Mouse (Mus musculus) intestine, embryonic 14.5 days (tissue): ENCODE results near the gene BC030499. TPM values are rescaled to one million over a fixed set of nuclear protein-coding genes. Genes with fewer than 3 reads are reported as not detected.

Experiments
- ATAC-seq: fragments of 200-750 bp; cut with Nextera tagmentation; replicated peaks from 2 replicates; pipeline ENCODE4 v1.8.0; 2017; ENCODE audit warnings: low read depth, moderate number of reproducible peaks, moderate TSS enrichment, moderate library complexity; ENCODE audit not compliant: low FRiP score, low TSS enrichment
- DNase-seq: peaks from one replicate; pipeline ENCODE4 v3.0.0-alpha.2; 2018; ENCODE audit warnings: low spot score
- H3K27ac ChIP-seq: fragments of 300-500 bp; sonication (generic); 2 replicates; pipeline ENCODE4 v1.5.1; 2014; ENCODE audit warnings: low read depth, mild to moderate bottlenecking, control low read depth
- H3K27me3 ChIP-seq: fragments of 300-500 bp; sonication (generic); replicated peaks from 2 replicates; pipeline ENCODE4 v1.6.1; 2014; ENCODE audit warnings: low read length, control low read depth; ENCODE audit not compliant: control insufficient read depth, insufficient read depth
- H3K36me3 ChIP-seq: fragments of 300-500 bp; sonication (generic); 2 replicates; pipeline ENCODE4 v1.6.1; 2014; ENCODE audit warnings: low read length, control low read depth; ENCODE audit not compliant: control insufficient read depth, insufficient read depth
- H3K4me1 ChIP-seq: fragments of 300-500 bp; sonication (generic); replicated peaks from 2 replicates; pipeline ENCODE4 v1.6.1; 2014; ENCODE audit warnings: low read length, control low read depth, mixed read lengths; ENCODE audit not compliant: control insufficient read depth, insufficient read depth
- H3K4me2 ChIP-seq: fragments of 300-500 bp; sonication (generic); 2 replicates; pipeline ENCODE4 v1.6.1; 2014; ENCODE audit warnings: low read length
- H3K4me3 ChIP-seq: fragments of 300-500 bp; sonication (generic); 2 replicates; pipeline ENCODE4 v1.5.1; 2014; ENCODE audit warnings: low read depth, low read length, control low read depth, mixed read lengths
- H3K9ac ChIP-seq: fragments of 300-500 bp; sonication (generic); 2 replicates; pipeline ENCODE4 v1.6.1; 2014; ENCODE audit warnings: mild to moderate bottlenecking, low read length
- H3K9me3 ChIP-seq: fragments of 300-500 bp; sonication (generic); 2 replicates; pipeline ENCODE4 v1.6.1; 2016; ENCODE audit warnings: low read length, control low read depth; ENCODE audit not compliant: control insufficient read depth
- WGBS: fragments of 180-500 bp; shearing (Covaris S2); extraction: QIAGEN DNeasy Blood & Tissue Kit; methylation state at CpG from one replicate; pipeline ENCODE4 v1.1.7; 2014; 5-methylcytosine and 5-hydroxymethylcytosine counted together
- polyA plus RNA-seq: library from polyadenylated mRNA; unstranded; fragments of >200 nt; fragmentation: Nextera tagmentation; extraction: Ambion mirVana; gene quantifications from 2 replicates; pipeline ENCODE4 v1.2.1, GENCODE M21; 2014

BC030499 gene
- polyA plus RNA-seq, 1 experiment from 2014 or later = 0.24 TPM

DNA sequence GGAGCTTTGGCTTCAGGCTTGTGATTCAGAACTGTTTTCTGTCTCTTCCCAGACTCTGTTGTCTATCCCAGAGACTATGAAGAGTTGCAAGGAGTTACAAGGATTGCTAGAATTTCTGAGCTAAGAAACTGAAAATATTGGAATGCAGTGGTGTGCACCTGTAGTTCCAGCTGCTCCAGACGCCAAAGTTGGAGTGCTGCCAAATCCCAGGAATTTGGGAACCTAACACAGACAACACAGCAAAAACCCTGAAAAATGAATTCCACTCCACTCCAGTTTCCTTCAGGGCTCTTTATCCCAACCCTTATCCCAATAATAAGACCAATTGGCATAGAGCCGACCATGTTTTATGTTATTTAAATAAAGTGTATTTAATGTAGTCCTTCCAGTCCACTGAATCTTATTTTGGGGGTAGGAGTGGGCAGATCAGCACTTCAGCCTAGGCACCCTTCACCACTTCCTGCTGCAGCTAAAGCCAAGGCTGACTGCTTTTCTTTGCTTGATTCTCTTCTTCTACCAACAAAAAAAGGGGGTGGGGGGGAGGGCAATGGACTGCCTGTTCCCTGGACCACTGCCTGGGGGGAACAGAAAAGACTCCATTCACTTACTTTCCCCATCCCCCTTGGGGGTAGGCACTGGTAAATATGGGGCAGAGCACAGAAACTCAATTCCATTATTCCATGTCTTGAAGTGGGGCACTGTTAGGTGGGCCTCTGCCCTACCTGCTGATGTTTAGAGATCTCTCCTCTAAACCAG lies 31.6 kb downstream of the BC030499 start:
- H3K27me3 ChIP-seq = no peaks in the 10 kb centered on the region
- 36% methylated on average over 2 of the region's 2 CpGs for WGBS
- H3K4me1 ChIP-seq = no peaks in the 10 kb centered on the region; the same call in 1 of the 2 replicates
- DNase-seq = no peak
- no peak; the same call in none of the 2 replicates for ATAC-seq
- peaks cover 48% of the 10 kb centered on the region for H3K36me3 ChIP-seq
- 0 out of 2 replicates have a peak overlapping the region, but pooled peaks have one; percentile 11 for H3K27ac ChIP-seq
- peak overlapping the region; percentile 34; the same call in 1 of the 2 replicates for H3K4me2 ChIP-seq
- H3K4me3 ChIP-seq = no peak overlapping the region
- no peaks in the 10 kb centered on the region for H3K9me3 ChIP-seq
- H3K9ac ChIP-seq = no peak overlapping the region

DNA sequence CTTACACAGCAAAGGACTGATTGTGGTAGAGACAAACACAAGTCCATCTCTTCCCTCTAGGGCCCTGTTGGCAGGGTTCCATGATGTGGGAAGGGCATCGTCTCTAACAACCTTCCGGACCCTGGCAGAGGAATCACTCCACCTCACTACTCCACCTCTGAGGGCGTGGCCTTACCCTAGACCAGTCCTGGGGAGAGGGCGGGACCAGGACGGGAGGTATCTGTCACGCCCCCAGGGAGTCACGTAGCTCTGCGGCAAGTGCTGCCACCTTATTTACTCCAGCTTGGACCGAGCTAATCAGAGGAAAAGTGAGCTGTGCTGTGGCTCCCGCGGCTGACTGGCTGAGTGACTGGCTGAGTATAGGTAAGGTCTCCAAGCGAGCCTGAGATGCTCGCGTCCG lies 32.2 kb downstream of the BC030499 start, which contains the start of gene Aldoc:
Aldoc (plus strand) TSS at position 109 of the 400 bp plus-strand sequence.
- Histone ChIP-seq H3K4me3 (peak within 1 kb of the TSS; percentile 16), H3K4me1 (no peaks in the 10 kb centered on the region; the same call in 1 of the 2 replicates), H3K36me3 (peaks cover 42% of the 10 kb centered on the region), H3K9me3 (no peaks in the 10 kb centered on the region), H3K27ac (0 out of 2 replicates have a peak within 1 kb of the TSS, but pooled peaks have one; percentile 11), H3K4me2 (peak within 1 kb of the TSS; percentile 34), H3K9ac (peak within 1 kb of the TSS; percentile 5; the same call in 1 of the 2 replicates), H3K27me3 (no peaks in the 10 kb centered on the region)
- 4% methylated on average over 15 of the region's 15 CpGs for WGBS
- peak; percentile 94 for ATAC-seq
- peak; percentile 80 for DNase-seq

DNA sequence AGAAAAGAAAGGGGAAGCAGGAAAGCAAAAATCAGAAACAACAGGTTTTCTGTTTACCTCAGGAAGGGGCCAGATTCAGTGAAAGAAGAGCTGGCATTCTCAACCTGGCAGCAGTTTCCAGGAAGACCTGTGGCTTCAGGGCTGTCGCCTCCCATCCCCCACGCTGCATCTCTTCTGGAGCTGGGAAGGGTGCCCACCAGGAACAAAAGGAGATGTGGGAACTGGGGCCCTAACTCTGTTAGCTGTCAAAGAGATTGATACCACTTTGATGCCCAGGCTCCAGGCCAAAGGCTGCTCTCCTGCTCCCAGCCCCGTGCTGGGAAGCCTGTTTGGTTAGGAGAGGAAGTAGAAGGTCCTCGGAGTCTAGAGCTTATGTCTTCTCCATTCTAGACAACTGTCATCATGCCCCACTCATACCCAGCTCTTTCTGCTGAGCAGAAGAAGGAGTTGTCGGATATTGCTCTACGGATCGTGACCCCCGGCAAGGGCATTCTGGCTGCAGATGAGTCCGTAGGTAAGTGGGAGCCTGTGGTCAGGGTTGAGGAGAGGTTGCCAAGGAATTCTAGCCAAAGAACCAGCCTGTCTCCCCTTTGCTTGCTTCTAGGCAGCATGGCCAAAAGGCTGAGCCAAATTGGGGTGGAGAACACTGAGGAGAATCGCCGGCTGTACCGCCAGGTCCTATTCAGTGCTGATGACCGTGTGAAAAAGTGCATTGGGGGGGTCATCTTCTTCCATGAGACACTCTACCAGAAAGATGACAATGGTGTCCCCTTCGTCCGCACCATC lies 33.6 kb downstream of the BC030499 start:
- H3K9ac ChIP-seq = no peak overlapping the region
- H3K4me2 ChIP-seq = no peak overlapping the region
- WGBS = 87% methylated on average over 15 of the region's 15 CpGs
- no peaks in the 10 kb centered on the region for H3K9me3 ChIP-seq
- H3K27ac ChIP-seq = no peak overlapping the region
- ATAC-seq = no peak
- H3K36me3 ChIP-seq = peaks cover 28% of the 10 kb centered on the region
- H3K4me1 ChIP-seq = peaks cover 5% of the 10 kb centered on the region
- H3K4me3 ChIP-seq = no peak overlapping the region
- DNase-seq = no peak
- H3K27me3 ChIP-seq = no peaks in the 10 kb centered on the region

DNA sequence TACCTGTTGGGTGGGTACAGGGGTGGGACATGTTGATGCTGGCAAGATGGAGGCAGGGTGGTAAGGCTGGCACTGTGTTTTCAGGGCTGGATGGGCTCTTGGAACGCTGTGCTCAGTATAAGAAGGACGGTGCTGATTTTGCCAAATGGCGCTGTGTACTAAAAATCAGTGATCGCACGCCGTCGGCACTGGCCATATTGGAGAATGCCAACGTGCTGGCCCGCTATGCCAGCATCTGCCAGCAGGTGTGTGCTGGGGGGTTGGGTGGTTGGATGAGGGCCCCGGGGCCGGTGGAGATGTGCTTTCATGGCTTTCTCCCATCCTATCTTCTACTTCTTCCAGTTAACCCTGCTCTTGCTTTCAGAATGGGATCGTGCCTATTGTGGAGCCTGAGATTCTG lies 34.3 kb downstream of the BC030499 start:
- Histone ChIP-seq H3K4me1 (peaks cover 7% of the 10 kb centered on the region), H3K36me3 (peaks cover 20% of the 10 kb centered on the region), H3K9ac (no peak overlapping the region), H3K27ac (no peak overlapping the region), H3K4me2 (no peak overlapping the region), H3K27me3 (no peaks in the 10 kb centered on the region), H3K9me3 (no peaks in the 10 kb centered on the region), H3K4me3 (no peak overlapping the region)
- no peak for DNase-seq
- WGBS = 86% methylated on average over 12 of the region's 12 CpGs
- ATAC-seq = no peak

DNA sequence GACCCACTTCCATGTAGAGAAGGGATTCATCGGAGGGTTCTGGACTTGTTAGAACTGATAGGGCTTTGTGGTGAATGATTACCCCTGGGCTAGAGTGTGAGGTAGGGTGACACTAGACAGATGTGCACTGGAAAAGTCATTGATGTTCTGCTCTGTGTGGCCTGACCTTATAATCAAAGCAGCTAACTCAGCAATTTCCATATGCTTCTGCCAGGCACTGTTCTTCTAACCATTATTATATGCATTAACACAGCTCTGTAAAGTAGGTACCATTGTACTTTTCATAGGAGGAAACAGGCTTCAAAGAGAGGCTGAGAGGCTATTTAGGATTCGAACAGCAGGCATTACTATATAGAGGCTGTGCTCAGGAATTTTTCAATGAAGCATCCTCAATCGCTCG lies 36.6 kb downstream of the BC030499 start:
- Histone ChIP-seq H3K27me3 (no peaks in the 10 kb centered on the region), H3K4me3 (no peak overlapping the region), H3K36me3 (no peaks in the 10 kb centered on the region), H3K27ac (no peak overlapping the region), H3K4me2 (no peak overlapping the region), H3K4me1 (peaks cover 7% of the 10 kb centered on the region), H3K9ac (no peak overlapping the region), H3K9me3 (no peaks in the 10 kb centered on the region)
- WGBS = 92% methylated on average over 4 of the region's 4 CpGs
- DNase-seq (no peak), ATAC-seq (no peak)

DNA sequence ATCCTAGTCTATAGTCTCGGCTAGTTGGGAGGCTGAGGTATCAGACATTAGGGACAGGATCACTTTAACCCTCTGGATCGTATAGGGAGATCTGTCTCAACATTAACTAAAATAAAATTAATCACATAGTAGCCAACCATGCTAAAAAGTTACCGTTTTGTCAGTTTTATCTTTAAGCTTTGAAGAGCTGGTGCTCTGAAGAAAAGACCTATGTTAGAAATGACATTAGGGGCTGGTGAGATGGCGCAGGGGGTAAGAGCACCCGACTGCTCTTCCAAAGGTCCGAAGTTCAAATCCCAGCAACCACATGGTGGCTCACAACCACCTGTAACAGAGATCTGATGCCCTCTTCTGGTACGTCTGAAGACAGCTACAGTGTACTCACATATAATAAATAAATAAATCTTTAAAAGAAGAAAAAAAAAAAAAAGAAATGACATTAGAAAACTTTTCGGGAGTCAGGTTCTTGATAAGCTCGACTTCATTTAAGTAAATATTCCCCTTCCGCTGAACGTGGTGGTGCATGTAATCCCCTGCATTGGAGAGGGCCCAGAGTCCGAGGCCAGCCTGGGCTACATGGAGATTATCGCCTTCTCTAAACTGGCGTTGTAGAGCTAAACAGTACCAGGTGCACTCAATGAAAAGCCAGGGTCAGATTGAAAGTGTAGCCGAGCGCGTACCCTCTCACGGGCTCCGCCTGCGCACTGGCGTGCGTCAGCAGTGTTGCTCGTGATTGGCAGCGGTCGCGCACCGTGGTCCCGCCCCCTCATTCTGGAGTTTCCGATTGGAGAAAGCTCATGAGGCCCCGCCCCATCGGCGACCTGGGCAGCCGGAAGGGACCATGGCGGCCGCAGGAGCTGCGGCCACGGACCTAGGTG lies 37.2 kb downstream of the BC030499 start, which contains the start of gene Pigs:
Pigs (plus strand) TSS at position 782 of the 878 bp plus-strand sequence.
- H3K9ac ChIP-seq = peak within 1 kb of the TSS; percentile 84
- H3K4me1 ChIP-seq = peaks cover 7% of the 10 kb centered on the region
- 11% methylated on average over 36 of the region's 37 CpGs for WGBS
- peaks cover 2% of the 10 kb centered on the region; the same call in 1 of the 2 replicates for H3K36me3 ChIP-seq
- peak within 1 kb of the TSS; percentile 79 for H3K4me3 ChIP-seq
- no peaks in the 10 kb centered on the region for H3K9me3 ChIP-seq
- DNase-seq (peak; percentile 97), ATAC-seq (peak; percentile 94)
- peak within 1 kb of the TSS; percentile 91 for H3K4me2 ChIP-seq
- 0 out of 2 replicates have a peak within 1 kb of the TSS, but pooled peaks have one; percentile 47 for H3K27ac ChIP-seq
- no peaks in the 10 kb centered on the region for H3K27me3 ChIP-seq

DNA sequence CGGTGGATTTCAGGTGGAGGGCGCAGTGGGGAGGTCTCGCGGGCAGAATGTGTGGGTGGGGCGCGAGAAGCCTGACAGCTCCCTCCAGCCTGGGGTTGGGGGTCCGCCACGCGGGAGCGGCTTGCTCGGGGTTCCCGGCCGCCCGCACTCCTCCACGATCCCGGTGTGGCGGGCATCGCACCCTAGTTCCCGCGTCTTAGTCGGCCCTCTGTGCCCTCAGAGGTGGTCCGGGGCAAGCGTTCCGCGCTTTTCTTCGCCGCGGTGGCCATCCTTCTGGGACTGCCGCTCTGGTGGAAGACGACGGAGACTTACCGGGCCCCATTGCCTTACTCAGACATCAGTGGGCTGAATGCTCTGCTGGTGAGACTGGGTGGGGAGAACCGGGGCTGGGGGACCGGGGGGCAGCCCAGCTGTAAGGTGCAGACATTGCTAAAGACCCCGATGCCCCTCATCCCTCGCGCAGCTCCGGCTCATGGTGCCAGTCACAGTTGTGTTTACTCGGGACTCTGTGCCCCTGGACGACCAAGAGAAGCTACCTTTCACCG lies 37.9 kb downstream of the BC030499 start:
- no peak overlapping the region for H3K27ac ChIP-seq
- no peaks in the 10 kb centered on the region for H3K27me3 ChIP-seq
- H3K4me3 ChIP-seq = peak overlapping the region; percentile 79
- peak; percentile 69 for ATAC-seq
- H3K4me1 ChIP-seq = peaks cover 7% of the 10 kb centered on the region
- peak overlapping the region; percentile 91 for H3K4me2 ChIP-seq
- 1% methylated on average over 41 of the region's 41 CpGs for WGBS
- H3K36me3 ChIP-seq = peaks cover 9% of the 10 kb centered on the region
- no peak for DNase-seq
- H3K9me3 ChIP-seq = no peaks in the 10 kb centered on the region
- peak overlapping the region; percentile 84 for H3K9ac ChIP-seq
